Mouse (Mus musculus) hindbrain, embryonic 12.5 days (tissue): ENCODE measurements around the gene Fam186a. TPM values are rescaled to one million over a fixed set of nuclear protein-coding genes. Genes with fewer than 3 reads are reported as not detected.
"Not testable (repeated sequence)": the region's sequence is repeated elsewhere in the genome, so short reads cannot be mapped to it uniquely, and the experiment has no call there.

Experiments
- ATAC-seq: fragments of 200-750 bp; cut with Nextera tagmentation; 2 replicates; pipeline ENCODE4 v1.8.0; 2017; ENCODE audit warnings: moderate TSS enrichment; ENCODE audit not compliant: low FRiP score
- H3K27ac ChIP-seq: fragments of 300-500 bp; sonication (generic); 2 replicates; pipeline ENCODE4 v1.5.1; 2016; ENCODE audit warnings: mild to moderate bottlenecking
- H3K27me3 ChIP-seq: fragments of 300-500 bp; sonication (generic); 2 replicates; pipeline ENCODE4 v1.6.1; 2016; ENCODE audit warnings: mild to moderate bottlenecking
- H3K36me3 ChIP-seq: fragments of 300-500 bp; sonication (generic); 2 replicates; pipeline ENCODE4 v1.6.1; 2016; ENCODE audit warnings: mild to moderate bottlenecking
- H3K4me1 ChIP-seq: fragments of 300-500 bp; sonication (generic); 2 replicates; pipeline ENCODE4 v1.6.1; 2016
- H3K4me2 ChIP-seq: fragments of 300-500 bp; sonication (generic); replicated peaks from 2 replicates; pipeline ENCODE4 v1.6.1; 2016; ENCODE audit warnings: mild to moderate bottlenecking
- H3K4me3 ChIP-seq: fragments of 300-500 bp; sonication (generic); 2 replicates; pipeline ENCODE4 v1.5.1; 2016; ENCODE audit warnings: mild to moderate bottlenecking
- H3K9ac ChIP-seq: fragments of 300-500 bp; sonication (generic); 2 replicates; pipeline ENCODE4 v1.6.1; 2016; ENCODE audit warnings: mild to moderate bottlenecking, moderate library complexity
- H3K9me3 ChIP-seq: fragments of 300-500 bp; sonication (generic); replicated peaks from 2 replicates; pipeline ENCODE4 v1.6.1; 2016; ENCODE audit warnings: mild to moderate bottlenecking
- WGBS: fragments of 180-500 bp; shearing (Covaris S2); methylation state at CpG from one replicate; pipeline ENCODE4 v1.1.7; 2016; 5-methylcytosine and 5-hydroxymethylcytosine counted together
- polyA plus RNA-seq: library from polyadenylated mRNA; unstranded; fragments of >200 nt; fragmentation: Nextera tagmentation; extraction: Ambion mirVana; gene quantifications from 2 replicates; pipeline ENCODE4 v1.2.1, GENCODE M21; 2016

Fam186a gene
- polyA plus RNA-seq, 1 experiment from 2014 or later = not detected

- H3K9ac ChIP-seq = no peak overlapping the region
- ATAC-seq = no peak
- H3K4me3 ChIP-seq = no peak overlapping the region
- 78% methylated on average over 3 of the region's 3 CpGs for WGBS
- H3K27ac ChIP-seq = no peak overlapping the region
- no peaks in the 10 kb centered on the region for H3K9me3 ChIP-seq
- H3K4me2 ChIP-seq = no peak overlapping the region
- H3K36me3 ChIP-seq = no peaks in the 10 kb centered on the region
- no peaks in the 10 kb centered on the region for H3K27me3 ChIP-seq
- H3K4me1 ChIP-seq = no peaks in the 10 kb centered on the region
These were observed 49.6 kb downstream of the Fam186a start for GRCm38 (mm10) chr15:99917264-99917663.

- ATAC-seq = no peak
- Histone ChIP-seq H3K36me3 (no peaks in the 10 kb centered on the region), H3K9me3 (no peaks in the 10 kb centered on the region), H3K4me1 (no peaks in the 10 kb centered on the region), H3K27ac (no peak overlapping the region), H3K27me3 (no peaks in the 10 kb centered on the region), H3K9ac (no peak overlapping the region), H3K4me3 (no peak overlapping the region), H3K4me2 (no peak overlapping the region)
- 71% methylated on average over 5 of the region's 5 CpGs for WGBS
These were observed 52.2 kb downstream of the Fam186a start for GRCm38 (mm10) chr15:99914613-99915012.

DNA sequence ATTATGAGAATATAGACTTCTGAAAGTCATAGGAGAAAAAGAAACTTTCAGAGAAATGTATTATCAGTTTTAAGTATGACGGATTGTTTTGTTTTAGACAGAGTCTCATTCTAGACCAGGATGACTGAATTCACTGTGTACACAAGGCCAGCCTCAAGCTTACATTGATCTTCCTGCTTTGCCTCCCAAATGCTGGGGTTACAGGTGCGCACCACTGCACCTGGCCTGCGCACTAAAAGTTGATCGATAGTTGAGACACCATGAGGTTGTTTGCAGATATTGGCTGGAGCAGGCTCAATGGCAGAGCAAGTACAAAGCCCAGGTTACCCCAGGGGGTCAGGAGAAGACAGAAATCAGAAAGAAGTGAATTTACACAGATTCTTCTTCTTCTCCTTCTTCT is 55.1 kb downstream of the Fam186a start:
- H3K4me3 ChIP-seq = no peak overlapping the region
- no peaks in the 10 kb centered on the region for H3K9me3 ChIP-seq
- H3K36me3 ChIP-seq = no peaks in the 10 kb centered on the region
- no peak for ATAC-seq
- no peak overlapping the region for H3K4me2 ChIP-seq
- H3K27me3 ChIP-seq = no peaks in the 10 kb centered on the region
- H3K9ac ChIP-seq = no peak overlapping the region
- H3K27ac ChIP-seq = no peak overlapping the region
- WGBS = 92% methylated on average over 4 of the region's 4 CpGs
- no peaks in the 10 kb centered on the region for H3K4me1 ChIP-seq

GRCm38 (mm10) chr15:99909339-99909996 is 57.4 kb downstream of the Fam186a start:
- H3K27me3 ChIP-seq, H3K4me1 ChIP-seq, H3K9me3 ChIP-seq, ATAC-seq, H3K9ac ChIP-seq, H3K4me3 ChIP-seq, H3K4me2 ChIP-seq, H3K36me3 ChIP-seq, H3K27ac ChIP-seq: not testable (repeated sequence)
- 41% methylated on average over 14 of the region's 14 CpGs for WGBS

GRCm38 (mm10) chr15:99907514-99907913 is 59.3 kb downstream of the Fam186a start:
- no peaks in the 10 kb centered on the region for H3K9me3 ChIP-seq
- H3K27ac ChIP-seq = no peak overlapping the region
- H3K4me3 ChIP-seq = no peak overlapping the region
- H3K4me1 ChIP-seq = no peaks in the 10 kb centered on the region
- ATAC-seq = no peak
- WGBS = 69% methylated on average over 1 of the region's 1 CpGs
- no peak overlapping the region for H3K4me2 ChIP-seq
- H3K27me3 ChIP-seq = no peaks in the 10 kb centered on the region
- no peak overlapping the region for H3K9ac ChIP-seq
- H3K36me3 ChIP-seq = no peaks in the 10 kb centered on the region

- H3K4me3 ChIP-seq = no peak overlapping the region
- no peaks in the 10 kb centered on the region for H3K27me3 ChIP-seq
- no peaks in the 10 kb centered on the region for H3K9me3 ChIP-seq
- no peaks in the 10 kb centered on the region for H3K36me3 ChIP-seq
- no peak for ATAC-seq
- 82% methylated on average over 4 of the region's 4 CpGs for WGBS
- H3K4me1 ChIP-seq = no peaks in the 10 kb centered on the region
- no peak overlapping the region for H3K9ac ChIP-seq
- no peak overlapping the region for H3K27ac ChIP-seq
- no peak overlapping the region for H3K4me2 ChIP-seq
These were observed 59.8 kb downstream of the Fam186a start for GRCm38 (mm10) chr15:99907041-99907440.

DNA sequence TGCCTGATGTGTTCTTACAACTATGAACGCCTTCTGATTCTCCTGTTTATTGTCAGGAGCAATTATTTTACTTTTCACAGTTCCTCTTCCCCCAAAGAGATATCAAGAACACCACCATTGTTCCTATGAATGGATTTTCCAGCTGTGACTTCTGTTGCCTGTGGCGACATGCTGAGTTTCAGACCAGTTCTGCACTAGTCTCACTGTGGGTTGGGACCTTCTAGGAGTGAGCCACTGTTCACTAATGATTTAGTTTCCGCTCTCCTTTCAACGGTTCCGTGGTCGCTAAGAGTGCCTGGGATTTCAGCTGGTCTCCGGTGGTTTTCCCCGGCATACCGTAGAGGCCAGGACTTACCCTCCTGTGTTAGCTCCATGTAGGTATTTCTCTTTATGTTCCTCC is 62.0 kb downstream of the Fam186a start:
- Histone ChIP-seq H3K27me3 (no peaks in the 10 kb centered on the region), H3K4me3 (no peak overlapping the region), H3K4me1 (no peaks in the 10 kb centered on the region), H3K27ac (no peak overlapping the region), H3K4me2 (no peak overlapping the region), H3K9ac (no peak overlapping the region), H3K36me3 (no peaks in the 10 kb centered on the region), H3K9me3 (no peaks in the 10 kb centered on the region)
- WGBS = 76% methylated on average over 9 of the region's 9 CpGs
- ATAC-seq = no peak

DNA sequence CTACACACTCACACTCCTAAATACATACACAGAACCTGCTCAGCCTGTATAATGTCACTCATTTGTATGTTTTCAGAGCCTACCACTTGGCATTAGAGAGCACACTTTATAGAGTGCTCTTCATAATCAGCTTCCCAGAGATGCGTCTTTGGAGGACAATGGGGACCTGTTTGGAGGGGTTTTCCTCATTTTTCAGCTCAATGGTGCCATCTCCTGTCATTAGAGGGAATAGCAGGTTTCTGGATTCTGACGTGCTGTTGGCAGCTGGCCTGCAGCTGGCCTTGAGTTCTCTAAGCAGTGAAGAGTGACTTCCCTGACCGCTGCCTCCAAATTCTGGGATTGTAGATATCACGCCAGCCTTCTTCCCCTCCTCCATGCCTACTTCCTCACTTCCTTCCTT is 62.5 kb downstream of the Fam186a start:
- no peaks in the 10 kb centered on the region for H3K4me1 ChIP-seq
- no peak overlapping the region for H3K27ac ChIP-seq
- no peaks in the 10 kb centered on the region for H3K27me3 ChIP-seq
- ATAC-seq = 0 out of 2 replicates have a peak, but pooled peaks have one; percentile 48
- no peaks in the 10 kb centered on the region for H3K36me3 ChIP-seq
- no peak overlapping the region for H3K4me2 ChIP-seq
- 22% methylated on average over 4 of the region's 4 CpGs for WGBS
- no peak overlapping the region for H3K4me3 ChIP-seq
- no peaks in the 10 kb centered on the region for H3K9me3 ChIP-seq
- H3K9ac ChIP-seq = no peak overlapping the region

DNA sequence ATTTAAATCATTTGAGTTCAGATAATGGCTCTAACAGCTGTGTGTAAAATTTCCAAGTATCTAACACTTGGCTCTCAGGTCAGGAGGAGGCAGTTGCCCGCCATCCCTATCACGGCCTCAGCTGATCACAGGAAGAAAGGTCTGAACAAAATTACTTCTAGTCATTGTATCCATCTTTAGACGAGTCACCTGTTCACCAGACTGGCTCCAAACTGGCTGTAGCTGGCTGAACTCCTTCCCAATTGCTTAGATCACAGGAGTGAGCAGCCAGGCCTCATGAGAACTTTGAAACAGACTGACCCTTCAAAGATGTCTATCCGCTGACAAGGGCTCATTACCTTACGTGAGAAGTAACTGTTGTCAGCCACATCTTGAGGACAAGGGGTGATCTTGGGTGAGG is 63.6 kb downstream of the Fam186a start:
- no peaks in the 10 kb centered on the region for H3K36me3 ChIP-seq
- no peak overlapping the region for H3K27ac ChIP-seq
- WGBS = 87% methylated on average over 5 of the region's 5 CpGs
- no peaks in the 10 kb centered on the region for H3K4me1 ChIP-seq
- H3K4me2 ChIP-seq = no peak overlapping the region
- no peaks in the 10 kb centered on the region for H3K27me3 ChIP-seq
- no peak for ATAC-seq
- H3K4me3 ChIP-seq = no peak overlapping the region
- no peak overlapping the region for H3K9ac ChIP-seq
- no peaks in the 10 kb centered on the region for H3K9me3 ChIP-seq

DNA sequence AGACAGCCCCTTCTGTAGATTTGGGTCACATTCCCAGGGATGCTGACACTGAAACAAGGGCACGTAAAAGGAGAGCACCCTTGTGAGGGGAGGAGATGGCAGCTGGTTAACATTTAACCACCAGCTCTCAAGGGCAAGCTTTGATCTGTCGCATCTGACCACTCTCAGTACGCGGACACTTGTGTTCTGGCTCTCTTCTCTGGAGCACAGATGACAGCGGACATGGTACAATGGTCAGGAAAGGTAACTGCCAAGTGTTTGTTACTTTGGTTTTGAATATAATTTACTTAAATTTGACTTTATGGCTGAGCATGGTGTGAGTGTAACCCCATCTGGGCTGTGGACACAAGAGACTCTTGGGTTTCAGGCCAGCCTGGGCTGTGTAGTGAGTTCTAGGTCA is 64.1 kb downstream of the Fam186a start:
- H3K36me3 ChIP-seq = no peaks in the 10 kb centered on the region
- H3K4me1 ChIP-seq = no peaks in the 10 kb centered on the region
- no peaks in the 10 kb centered on the region for H3K9me3 ChIP-seq
- no peaks in the 10 kb centered on the region for H3K27me3 ChIP-seq
- H3K4me3 ChIP-seq = no peak overlapping the region
- no peak for ATAC-seq
- H3K9ac ChIP-seq = no peak overlapping the region
- H3K27ac ChIP-seq = no peak overlapping the region
- WGBS = 81% methylated on average over 5 of the region's 5 CpGs
- H3K4me2 ChIP-seq = no peak overlapping the region

DNA sequence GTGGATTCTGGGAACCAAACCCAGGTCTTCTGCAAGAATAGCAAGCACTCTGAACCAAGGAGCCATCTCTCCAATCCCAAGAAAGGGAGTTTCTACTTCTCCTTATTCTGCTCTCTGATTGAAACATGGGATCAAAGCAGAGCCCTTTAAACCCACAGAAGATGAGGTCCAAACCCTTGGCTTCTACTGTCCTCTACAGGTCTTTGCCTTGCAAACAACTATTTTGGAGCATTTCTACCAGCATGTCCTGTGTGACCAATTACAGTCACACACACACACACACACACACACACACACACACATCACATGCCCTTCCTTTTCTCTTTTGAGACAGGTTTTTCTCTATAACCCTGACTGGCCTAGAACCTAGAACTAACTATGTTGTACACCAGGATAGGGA is 70.2 kb downstream of the Fam186a start:
- no peak for ATAC-seq

DNA sequence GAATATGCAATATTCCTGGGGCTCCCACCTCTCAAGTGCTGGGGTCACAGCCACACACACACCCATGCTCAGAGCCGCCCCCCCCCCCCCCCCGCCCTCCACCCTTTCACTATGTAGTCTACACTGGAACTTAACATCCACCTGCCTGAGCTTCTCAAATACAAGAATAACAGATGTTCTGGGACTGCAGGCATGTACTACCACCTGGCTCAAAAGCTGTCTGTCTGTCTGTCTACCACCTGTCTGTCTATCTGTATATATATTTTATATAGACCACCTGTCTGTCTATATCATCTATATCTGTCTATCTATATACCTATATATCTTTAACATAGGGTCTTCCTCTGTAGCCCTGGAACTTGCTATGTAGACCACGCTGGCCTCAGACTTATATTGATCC is 75.5 kb downstream of the Fam186a start:
- peaks cover 4% of the 10 kb centered on the region; the same call in 1 of the 2 replicates for H3K4me1 ChIP-seq
- no peaks in the 10 kb centered on the region for H3K9me3 ChIP-seq
- ATAC-seq = no peak
- H3K27me3 ChIP-seq = no peaks in the 10 kb centered on the region
- H3K4me2 ChIP-seq = no peak overlapping the region
- H3K9ac ChIP-seq = no peak overlapping the region
- H3K36me3 ChIP-seq = no peaks in the 10 kb centered on the region
- WGBS = 71% methylated on average over 3 of the region's 3 CpGs
- H3K4me3 ChIP-seq = no peak overlapping the region
- no peak overlapping the region for H3K27ac ChIP-seq

More for the DNA sequence above, 70.2 kb downstream of the Fam186a start:
- no peak overlapping the region for H3K9ac ChIP-seq
- H3K27me3 ChIP-seq = no peaks in the 10 kb centered on the region
- no peak overlapping the region for H3K4me2 ChIP-seq
- H3K9me3 ChIP-seq = no peaks in the 10 kb centered on the region
- H3K27ac ChIP-seq = no peak overlapping the region
- H3K36me3 ChIP-seq = no peaks in the 10 kb centered on the region
- H3K4me1 ChIP-seq = no peaks in the 10 kb centered on the region
- no peak overlapping the region for H3K4me3 ChIP-seq

- Histone ChIP-seq H3K36me3 (no peaks in the 10 kb centered on the region), H3K9ac (no peak overlapping the region), H3K27ac (no peak overlapping the region), H3K4me2 (no peak overlapping the region), H3K27me3 (no peaks in the 10 kb centered on the region), H3K9me3 (no peaks in the 10 kb centered on the region), H3K4me3 (no peak overlapping the region), H3K4me1 (peaks cover 4% of the 10 kb centered on the region; the same call in 1 of the 2 replicates)
- WGBS = 56% methylated on average over 19 of the region's 19 CpGs
- ATAC-seq = no peak
These were observed 76.2 kb downstream of the Fam186a start for GRCm38 (mm10) chr15:99890412-99891236.
